Mouse (Mus musculus): ENCODE results near the gene Stac3. TPM values are rescaled to one million over a fixed set of nuclear protein-coding genes. Genes with fewer than 3 reads are reported as not detected.

Stac3 gene
- 1 to 10 TPM; 2.3 to 4.5 (median 3.0) TPM for total RNA-seq (2022)

DNA sequence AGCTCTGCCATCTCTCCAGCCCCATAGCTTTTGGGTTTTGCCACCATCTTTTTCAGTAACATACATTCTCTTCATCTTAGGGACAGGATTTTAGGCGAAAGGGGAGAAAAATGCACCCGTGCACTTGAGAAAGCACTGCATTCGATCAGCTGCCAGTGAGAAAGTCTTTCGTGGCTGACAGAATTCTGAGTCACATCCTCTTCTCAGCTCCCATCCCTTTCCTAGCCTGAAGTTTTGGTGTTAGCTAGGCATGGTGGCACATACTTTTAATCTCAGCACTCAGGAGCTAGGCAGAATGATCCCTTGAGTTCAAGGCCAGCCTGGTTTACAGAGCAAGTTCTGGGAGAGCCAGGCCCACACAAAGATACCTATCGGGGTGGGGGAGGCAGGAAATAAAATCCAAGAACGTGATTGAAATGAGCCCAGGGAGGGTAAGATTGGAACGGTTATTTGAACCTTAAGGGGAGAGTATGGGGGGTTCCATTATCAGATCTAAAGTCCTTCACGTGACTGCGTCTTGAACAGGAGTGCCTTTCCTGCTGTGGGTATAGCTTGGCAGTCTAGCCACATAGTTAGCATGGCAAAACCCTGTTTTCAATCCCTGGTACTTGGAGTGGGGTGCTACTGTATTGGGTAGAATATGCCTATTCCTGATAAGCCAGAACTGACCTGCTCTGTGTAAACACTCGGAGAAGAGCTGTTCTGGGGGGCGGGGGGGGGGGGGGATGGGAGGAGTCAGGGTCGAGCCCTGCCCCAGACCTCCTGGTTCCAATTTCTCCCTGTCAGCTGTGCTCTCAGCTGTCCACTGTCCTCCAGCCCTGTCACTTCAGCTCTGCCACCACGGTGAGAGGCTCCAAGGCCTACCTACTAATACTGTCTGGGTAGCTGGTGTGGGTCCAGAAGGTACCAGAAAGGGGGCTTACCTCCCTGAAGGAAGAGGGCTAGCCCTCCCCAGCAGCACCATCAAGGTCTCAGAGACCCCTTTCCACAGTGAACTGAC lies at the start of gene Stac3:
Gene Stac3, plus strand, starts transcription at position 793 of the 1,000 bp plus-strand sequence.
- no peak for DNase-seq (ENCODE audit: low spot score in 2 of 2)

DNA sequence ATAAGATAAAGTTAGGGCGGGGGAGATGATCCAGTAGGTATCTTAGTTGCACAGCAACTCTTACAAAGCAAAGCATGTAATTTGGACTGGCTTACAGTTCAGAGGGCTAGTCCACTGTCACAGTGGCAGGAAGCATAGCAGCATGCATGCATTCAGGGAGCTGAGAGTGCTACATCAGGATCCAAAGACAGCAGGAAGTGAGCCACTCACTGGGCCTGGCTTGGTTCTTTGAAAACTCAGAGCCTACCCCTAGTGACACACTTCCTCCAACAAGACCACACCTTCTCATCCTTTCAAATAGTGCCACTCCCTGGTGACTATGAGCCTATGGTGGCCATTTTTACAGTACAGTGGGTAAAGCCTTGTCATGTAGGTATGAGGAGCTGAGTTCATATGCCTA lies 47.8 kb upstream of the Stac3 start:
- no peak for DNase-seq (ENCODE audit: low spot score in 2 of 2)

DNA sequence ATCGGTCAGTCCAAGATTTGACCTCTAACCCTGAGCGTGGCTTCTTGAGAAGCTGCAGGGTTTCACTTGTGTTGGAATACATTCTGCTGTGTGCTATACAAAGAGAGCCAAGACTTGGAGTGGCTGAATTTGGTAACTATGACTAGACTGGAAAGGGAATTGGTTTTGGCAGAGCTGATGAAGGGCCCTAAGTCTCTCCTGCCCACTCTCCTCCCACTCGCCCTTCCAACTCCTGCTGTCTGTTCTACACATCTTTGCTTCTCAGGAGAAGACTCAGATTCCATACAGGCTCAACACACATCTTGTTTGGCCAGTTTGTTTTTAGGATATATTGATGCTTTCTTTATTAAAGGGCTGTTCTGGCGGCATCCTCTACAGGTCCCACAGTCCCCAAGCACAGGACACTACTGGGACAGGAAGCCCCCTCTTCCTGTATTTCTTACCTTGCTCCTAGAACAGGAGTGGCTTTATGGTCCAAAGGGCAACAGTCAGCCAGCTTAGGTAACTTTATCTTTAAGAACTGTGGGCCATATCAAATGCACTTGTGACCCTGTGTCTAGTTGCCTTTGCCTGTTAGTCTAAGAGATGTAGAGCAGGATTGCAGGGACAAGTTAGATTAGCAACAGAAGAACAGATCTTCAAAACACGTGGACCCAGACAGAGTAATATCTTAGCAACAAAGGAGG lies 38.9 kb upstream of the Stac3 start:
- peak in 1 of 2 experiments; percentile 60 for DNase-seq (ENCODE audit: low spot score in 2 of 2)

DNA sequence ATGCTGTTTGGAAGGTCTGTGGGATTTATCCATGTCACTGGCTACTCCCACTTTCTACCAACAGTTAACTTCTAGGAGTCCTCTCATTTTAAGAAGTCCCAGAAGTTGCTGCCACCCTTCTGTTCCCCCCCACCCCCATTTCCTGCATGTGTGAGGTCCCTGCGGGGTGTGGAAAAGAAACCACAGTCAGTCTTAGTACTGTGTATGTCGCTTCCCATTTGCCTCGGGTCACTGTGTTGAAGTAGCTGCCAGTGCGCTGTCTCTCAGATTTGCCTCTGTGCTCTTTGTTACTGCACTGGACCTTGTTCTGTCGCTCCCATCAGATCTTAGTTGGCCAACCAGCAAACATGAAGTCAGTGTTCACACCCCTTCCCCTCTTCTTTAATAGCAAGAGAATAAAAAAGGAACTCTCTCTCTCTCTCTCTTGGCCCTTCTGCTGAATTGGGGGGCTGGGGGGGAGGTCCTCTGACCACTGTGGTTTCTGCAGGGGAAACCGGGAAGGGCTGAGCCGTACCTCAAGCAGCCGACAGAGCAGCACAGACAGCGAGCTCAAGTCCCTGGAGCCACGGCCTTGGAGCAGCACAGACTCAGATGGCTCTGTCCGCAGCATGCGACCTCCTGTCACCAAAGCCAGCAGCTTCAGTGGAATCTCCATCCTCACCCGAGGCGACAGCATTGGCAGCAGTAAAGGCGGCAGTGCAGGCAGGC lies 30.1 kb upstream of the Stac3 start:
- no peak for DNase-seq (ENCODE audit: low spot score in 2 of 2)

DNA sequence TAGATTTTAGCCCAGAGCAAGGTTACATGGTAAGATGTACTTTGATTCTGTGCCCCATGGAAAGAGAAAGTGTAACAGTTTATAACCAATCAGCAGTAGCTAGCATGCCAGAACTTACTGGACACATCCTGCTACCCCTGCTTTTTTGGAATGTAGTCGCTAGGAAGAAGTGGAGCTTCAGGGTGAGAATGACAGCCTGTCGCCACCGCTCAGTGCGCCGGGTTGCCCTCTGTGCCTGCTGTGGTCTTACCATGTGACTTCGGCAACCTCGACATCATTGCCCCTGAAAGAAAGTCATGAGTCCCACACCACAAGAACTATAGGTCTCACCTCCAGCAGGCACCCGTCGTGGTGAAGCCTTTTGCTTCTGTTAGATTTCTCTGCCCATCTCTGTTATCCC lies 28.8 kb upstream of the Stac3 start:
- DNase-seq (ENCODE audit: low spot score in 2 of 2): no peak

DNA sequence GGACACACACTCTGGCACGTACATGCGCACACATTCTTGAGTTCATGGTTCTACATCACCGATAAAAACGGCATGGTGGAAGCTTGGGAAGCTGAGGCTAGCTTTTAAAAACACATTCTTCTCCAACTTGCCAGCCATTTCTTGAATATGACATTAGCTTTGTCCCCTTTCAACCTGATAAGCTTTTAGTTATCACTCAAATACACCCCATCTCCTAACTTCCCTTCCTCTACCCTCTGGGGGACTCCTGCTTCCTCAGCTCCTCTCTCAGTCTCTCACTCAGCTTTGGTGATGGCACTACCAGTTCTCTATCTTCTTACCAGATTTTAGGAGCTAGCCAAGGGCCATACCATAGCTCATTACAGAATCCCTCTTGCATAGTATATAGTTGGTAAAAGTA lies 26.3 kb upstream of the Stac3 start:
- no peak for DNase-seq (ENCODE audit: low spot score in 2 of 2)

DNA sequence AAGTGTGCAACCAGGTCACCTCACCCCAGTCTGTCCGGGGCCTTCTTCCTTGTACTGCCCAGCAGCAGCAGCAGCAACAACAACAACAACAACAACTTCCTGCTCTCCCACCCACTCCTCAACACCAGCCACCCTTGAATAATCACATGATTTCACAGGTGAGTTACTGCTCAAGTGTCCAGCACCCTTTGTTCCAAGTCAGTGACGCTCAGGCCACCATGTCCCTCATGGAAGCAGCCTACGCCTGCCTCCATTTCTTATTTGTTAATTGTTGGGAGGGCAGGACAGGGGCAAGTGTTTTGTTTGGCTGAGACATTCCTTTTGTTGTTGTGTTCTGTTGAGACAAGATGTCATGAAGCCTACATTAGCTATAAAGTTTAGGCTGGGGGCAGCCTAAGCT lies 24.9 kb upstream of the Stac3 start:
- no peak for DNase-seq (ENCODE audit: low spot score in 2 of 2)

DNA sequence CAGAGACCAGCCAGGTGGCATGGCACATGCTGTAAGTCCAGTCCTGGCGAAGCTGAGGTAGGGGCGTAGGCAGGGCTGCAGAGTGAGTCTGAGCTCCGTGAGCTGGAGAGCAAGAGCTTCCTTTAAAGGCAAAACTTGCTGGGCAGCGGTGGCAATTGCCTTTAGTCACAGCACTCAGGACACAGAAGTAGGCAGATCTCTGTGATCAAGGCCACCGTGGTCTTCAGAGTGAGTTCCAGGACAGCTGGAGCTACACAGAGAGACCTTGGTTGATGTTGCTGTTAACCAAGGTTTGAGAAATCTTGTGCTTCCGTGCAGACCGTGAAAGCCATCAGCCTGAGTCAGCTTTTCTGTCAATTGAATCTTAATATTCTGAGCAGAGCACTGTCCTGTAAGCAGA lies 24.2 kb upstream of the Stac3 start:
- DNase-seq (ENCODE audit: low spot score in 2 of 2): no peak

DNA sequence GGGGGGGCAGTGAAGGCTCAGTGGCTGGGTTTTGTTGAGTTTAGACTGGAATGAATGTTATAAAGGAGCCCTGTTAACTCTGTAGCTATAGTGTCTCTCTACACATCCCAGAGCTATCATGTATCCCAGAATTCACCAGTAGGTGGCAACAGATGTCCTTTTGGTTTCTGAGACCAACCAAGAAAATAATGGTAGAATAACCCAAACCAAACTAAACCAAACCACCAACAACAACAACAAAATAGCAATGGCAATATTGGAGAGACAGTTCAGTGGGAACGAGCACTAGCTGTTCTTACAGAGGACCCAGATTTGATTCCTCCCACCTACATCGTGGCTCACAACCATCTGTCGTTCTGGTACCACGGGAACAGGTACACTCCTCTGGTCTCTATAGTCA lies 22.4 kb upstream of the Stac3 start:
- DNase-seq (ENCODE audit: low spot score in 2 of 2): no peak

DNA sequence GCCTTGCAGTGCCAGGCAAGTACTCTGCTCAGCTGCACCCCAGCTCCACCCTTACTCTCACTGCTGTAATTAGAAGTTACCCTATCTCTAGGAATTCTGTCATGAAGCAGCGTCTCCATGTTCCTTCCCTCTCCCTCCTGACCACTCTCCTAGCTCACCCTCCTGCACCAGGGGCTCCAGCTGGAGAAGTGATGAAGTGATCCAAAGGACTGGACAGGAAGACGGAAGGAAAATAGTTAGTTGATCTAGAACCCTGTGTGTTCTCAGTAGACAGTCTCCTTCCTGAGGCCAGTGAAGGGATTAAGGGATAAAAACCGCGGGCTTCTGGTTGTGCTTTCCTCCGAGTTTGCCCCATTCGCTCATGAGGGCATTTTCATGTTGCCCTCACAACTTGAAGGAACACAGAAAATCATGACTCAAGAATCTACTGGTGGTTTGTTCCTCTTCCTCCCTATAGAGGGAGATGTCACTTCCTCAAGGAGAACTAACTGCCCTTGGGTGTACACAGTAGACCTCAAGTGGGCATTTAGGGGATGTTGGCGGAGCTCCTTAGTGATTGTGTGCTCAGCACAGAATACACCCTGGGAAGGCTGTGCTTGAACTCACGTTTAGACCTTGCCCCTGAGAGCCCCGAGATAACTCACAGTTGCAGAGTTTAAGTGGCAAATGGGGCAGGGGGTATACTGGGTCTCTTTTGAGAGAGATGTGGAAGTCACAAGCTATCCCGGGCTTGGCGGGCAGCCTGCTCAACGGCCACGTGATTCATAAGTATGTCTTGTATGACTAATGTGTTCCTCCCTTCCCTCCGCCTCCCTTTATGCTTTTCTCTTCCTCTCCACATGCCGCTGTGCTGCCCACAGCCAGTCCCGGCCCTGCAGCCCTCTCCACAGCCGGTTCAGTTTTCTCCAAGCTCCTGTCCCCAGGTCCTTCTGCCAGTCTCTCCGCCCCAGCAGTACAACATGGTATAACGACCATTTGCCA lies 20.4 kb upstream of the Stac3 start:
- DNase-seq (ENCODE audit: low spot score in 2 of 2): peak; percentile 40 to 69

DNA sequence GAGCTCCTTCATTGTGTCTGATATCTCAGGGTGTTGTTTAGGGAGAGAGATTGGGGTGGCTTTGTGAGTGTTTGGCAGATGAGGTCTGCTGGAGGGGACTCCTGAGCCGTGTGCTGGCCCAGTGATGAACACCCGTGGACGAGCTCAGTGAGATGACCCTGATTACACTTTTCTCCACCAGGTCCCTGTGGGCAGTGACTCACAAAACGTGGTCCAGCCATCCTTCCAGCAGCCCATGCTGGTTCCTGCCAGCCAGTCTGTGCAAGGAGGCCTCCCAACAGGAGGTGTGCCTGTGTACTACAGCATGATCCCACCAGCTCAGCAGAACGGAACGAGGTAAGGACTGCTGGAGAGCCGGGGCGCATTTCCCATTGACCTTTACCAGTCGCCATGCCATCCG lies 16.3 kb upstream of the Stac3 start:
- DNase-seq (ENCODE audit: low spot score in 2 of 2): no peak

DNA sequence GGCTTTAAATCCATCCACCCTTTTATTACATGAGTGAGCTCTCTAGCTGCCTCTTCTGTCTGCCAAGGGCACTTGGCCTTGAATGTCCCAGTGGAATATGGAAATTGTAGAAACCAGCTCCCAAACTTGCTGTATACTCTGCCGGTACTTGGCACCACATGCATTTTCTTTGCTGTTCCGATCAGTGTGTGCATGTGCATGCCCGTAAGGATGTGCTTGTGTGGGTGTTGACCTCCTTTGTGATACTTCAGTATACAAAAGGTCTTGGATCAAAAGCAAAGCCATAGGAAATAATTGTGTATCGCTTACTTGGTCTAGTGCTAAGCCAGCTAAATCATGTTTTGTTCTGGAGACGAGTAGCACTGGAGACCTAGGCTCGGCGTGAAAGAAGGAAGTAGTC lies 12.6 kb upstream of the Stac3 start:
- no peak for DNase-seq (ENCODE audit: low spot score in 2 of 2)

DNA sequence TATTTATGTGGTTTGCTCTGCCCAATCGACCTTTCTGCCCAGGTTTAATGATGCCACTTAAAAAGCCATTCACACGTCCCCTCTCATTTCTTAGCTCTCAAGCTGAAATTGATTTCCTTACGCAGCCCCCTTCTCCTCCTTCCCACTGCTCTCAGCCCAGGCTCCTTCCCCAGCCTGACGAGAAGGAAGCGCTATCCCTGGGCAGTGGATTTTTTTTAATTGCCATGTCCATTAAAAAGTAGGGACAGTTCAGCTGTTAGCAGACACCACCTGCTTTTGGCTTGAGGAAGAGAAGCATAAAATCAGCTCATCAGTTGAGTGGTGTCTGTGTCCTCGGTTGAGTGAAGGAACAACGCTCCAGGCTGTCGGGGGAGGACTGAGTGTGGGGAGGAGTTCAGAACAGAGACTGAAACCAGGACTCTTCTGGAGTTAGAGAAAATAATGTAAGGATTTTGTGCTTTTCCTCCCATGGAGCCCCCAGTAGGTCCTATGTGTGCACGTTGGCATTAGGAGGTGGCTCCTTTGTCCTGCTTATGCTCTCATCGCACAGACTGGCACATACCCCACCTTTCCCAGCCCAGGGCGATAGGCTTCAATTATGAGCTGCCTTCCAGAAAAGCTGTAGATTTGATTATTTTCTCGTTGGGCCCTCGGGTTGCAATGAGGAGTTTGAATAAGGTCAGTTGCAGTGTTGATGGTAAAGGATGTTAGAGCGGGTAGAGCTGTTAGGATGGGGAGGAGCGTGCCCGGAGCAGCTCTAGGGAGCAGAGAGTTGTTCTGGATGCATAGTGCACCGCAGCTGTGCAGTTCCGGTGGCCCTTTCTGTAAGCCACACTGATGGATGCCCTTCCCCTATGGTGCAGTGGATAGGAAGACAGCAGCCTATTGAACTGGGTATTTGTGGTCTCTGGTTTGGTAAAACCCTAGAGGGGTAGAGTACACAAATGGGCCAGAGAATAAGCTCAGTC lies 11.0 kb upstream of the Stac3 start:
- DNase-seq (ENCODE audit: low spot score in 2 of 2): no peak

DNA sequence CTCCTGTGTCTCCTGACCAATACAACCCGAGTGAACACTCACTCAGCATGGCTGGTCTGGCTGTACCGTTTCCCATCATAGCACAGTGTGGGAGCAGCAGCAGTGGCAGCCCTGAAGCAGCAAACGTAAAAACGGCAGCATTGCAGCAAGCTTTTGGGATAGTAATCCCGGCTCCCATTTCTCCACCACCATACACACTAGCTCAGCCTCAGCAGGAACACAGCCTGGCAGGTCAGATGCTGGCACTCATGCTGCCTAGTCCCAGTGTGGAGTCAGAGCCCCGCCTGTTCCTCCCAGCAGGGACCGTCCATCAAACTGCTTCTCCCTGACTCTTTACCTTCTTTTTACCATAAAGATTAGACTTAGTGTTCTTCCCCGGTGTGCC lies 10.4 kb upstream of the Stac3 start:
- no peak for DNase-seq (ENCODE audit: low spot score in 2 of 2)

DNA sequence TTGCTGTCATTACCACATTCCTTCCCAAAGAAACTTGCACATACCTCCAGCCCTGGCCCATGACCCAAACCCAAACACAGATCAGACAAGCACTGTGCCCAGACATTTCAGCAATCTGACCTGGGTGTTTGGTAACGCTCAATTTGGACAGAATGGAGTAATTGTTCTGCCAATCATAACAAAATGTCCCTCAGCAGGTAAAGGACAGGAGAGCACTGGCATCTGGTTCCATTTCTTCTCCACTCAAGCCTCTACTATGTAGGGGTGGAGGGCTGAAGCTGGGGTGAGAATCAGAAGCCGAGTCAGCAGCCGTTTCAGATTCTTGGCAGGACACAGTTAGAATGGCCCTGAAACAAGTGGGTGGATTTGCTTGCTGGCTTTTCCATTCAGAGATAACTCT lies 9.4 kb upstream of the Stac3 start:
- no peak for DNase-seq (ENCODE audit: low spot score in 2 of 2)

DNA sequence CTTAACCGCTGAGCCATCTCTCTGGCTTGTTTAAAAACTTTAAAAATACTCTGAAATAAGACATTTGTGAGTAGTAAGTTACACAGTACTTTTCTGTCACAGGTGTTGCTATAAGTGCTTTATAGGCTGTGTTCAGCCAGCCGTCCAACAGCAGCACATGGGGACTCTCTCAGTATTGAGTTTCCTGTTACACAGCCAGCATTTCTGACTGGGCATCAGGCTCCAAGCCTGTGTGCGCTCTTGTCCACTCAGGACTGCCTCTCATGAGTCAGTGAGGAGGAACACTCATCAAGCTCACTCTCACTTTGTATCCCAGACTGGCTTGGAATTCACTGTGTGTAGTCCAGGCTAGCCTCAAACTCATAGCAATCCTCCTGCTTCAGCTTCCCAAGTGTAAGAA lies 5.3 kb upstream of the Stac3 start:
- no peak for DNase-seq (ENCODE audit: low spot score in 2 of 2)

DNA sequence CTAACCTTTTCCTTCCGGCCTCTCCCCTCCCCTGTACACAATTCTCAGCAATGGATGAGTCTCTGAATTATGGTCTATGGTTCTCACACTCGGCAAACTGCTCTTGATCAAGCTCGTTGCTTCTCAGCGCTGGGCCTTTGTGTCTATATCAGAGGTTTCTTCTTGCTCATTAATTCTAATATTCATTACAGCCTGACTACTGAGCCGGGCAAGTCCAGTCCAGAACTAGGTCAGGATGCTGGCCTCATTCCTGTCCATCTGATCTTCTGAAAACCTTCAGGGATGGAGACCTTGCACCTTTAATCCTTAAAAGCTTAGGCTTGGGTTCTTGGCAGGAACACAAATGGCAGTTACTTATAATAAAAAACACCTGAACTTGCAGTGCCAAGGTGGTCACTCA lies 2.0 kb upstream of the Stac3 start:
- no peak for DNase-seq (ENCODE audit: low spot score in 2 of 2)

DNA sequence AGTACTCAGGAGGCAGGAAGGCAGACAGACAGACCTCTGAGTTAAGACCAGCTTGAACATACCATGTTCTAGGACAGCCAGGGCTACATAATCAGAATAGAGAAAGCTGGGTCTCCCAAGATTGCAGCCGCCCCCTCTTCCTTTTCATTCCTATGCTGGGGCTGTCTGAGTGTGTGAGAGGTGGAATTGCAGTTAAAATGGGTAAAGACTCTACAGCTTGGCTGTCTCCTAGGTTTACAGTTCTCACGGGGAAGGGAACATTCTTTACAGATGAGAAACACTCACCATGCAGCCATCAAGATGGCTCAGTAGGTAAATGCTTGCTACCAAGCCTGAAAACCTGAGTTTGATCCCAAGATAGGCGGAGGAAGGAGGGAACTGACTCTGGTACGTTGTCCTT lies 1.4 kb upstream of the Stac3 start:
- DNase-seq (ENCODE audit: low spot score in 2 of 2): no peak

DNA sequence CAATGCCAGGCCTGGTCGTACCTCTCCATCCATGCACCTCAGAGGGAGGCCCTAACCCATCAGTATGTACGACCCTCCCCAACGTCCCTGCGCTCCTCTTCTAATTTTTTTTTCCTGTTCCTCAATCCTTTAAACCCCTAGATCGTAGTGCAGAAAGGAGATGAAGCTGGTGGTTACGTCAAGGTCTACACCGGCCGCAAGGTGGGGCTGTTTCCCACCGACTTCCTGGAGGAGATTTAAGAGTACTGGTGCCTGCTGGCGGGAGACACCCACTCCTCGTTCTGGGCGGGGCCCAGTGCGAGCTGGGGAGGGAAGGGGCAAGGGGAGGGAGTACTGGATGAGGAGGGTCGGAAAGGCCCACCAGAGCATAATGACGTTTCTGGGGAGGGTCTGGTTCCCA lies 6.8 kb downstream of the Stac3 start:
- peak; percentile 64 to 72 for DNase-seq (ENCODE audit: low spot score in 2 of 2)
